Mouse (Mus musculus) cortical plate, adult 2 months (tissue): ENCODE results near the gene Bptf. TPM values are rescaled to one million over a fixed set of nuclear protein-coding genes. Genes with fewer than 3 reads are reported as not detected.
A peak's percentile ranks its signal among the peaks of the same experiment; 100 is the strongest.
"Not testable (repeated sequence)": the region's sequence is repeated elsewhere in the genome, so short reads cannot be mapped to it uniquely, and the experiment has no call there.

ENCODE experiments used
- H3K27ac ChIP-seq: fragments of 200-500 bp; 2 replicates; pipeline ENCODE4 v1.5.1; 2012; ENCODE audit warnings: low read length, control low read depth, inconsistent platforms; ENCODE audit not compliant: insufficient read depth
- H3K4me1 ChIP-seq: fragments of 200-500 bp; 2 replicates; pipeline ENCODE4 v1.6.1; 2011; ENCODE audit warnings: low read length; ENCODE audit not compliant: control insufficient read depth, insufficient read depth
- H3K4me3 ChIP-seq: fragments of 200-500 bp; 2 replicates; pipeline ENCODE4 v1.5.1; 2011; ENCODE audit warnings: mild to moderate bottlenecking, low read length, control low read depth; ENCODE audit not compliant: insufficient read depth
- CTCF ChIP-seq: fragments of 200-500 bp; IDR thresholded peaks from 2 replicates; pipeline ENCODE4 v1.5.1; 2011; ENCODE audit warnings: mild to moderate bottlenecking, control low read depth, low read length; ENCODE audit not compliant: insufficient read depth; ENCODE audit errors: extremely low read depth
- POLR2A ChIP-seq: fragments of 200-500 bp; IDR thresholded peaks from 2 replicates; pipeline ENCODE4 v1.6.1; 2011; ENCODE audit warnings: mild to moderate bottlenecking, low read length, control low read depth; ENCODE audit not compliant: insufficient read depth; ENCODE audit errors: extremely low read depth
- polyA plus RNA-seq: library from polyadenylated mRNA; depleted of rRNA; stranded (reverse); fragments of >200 nt; gene quantifications from 2 replicates; pipeline ENCODE4 v1.2.3, GENCODE M21; 2012

The Bptf gene
- polyA plus RNA-seq, 1 experiment, result 36.5 TPM

DNA sequence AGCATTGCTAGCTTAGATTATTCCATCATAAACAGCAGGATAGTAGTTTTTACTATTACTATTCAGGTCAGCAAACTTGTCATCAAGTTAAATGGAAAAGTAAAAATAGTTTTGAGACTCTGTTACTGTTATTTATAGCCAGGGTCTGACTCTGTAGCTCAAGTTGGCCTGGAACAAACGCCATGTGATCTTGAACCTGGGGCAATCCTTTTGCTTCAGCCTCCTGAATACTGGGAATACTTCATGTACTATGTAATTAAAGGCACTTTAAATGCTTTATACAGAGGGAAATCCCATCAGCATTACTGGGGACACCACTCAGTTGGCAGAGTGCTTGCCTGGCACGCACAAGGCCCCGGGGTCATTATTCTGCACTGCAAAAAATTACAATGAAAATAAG is 68.9 kb downstream of the Bptf start:
- TF ChIP-seq CTCF, result no peak
- no peak for TF ChIP-seq POLR2A
- no peak overlapping the region for H3K27ac ChIP-seq
- H3K4me3 ChIP-seq, result no peak overlapping the region
- peaks cover 9% of the 10 kb centered on the region for H3K4me1 ChIP-seq

DNA sequence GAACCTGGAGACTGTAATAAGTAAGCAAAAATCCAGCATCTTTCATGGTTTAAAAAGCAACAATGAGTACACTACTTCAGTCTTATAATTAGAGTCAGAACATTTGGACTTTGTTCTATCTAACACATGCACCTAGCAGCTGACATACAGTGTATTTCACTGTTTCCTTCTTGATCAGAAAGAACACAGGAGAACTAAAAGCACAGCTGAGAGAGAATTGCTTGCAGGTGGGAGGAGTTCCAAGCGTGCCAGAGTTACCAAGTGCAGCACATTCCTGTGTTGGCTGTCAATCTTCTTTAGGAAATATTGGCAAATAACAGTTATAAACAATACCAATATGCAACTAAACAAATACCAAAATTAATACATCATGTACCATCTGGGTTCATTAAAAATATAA is 71.0 kb downstream of the Bptf start:
- TF ChIP-seq POLR2A (no peak), CTCF (no peak)
- H3K27ac ChIP-seq, result no peak overlapping the region

GRCm38 (mm10) chr11:107059634-107060033 is 72.3 kb downstream of the Bptf start:
- not testable (repeated sequence) for H3K4me1 ChIP-seq, H3K4me3 ChIP-seq

More for the DNA sequence above, 71.0 kb downstream of the Bptf start:
- H3K4me3 ChIP-seq, result no peak overlapping the region
- H3K4me1 ChIP-seq, result peaks cover 8% of the 10 kb centered on the region

DNA sequence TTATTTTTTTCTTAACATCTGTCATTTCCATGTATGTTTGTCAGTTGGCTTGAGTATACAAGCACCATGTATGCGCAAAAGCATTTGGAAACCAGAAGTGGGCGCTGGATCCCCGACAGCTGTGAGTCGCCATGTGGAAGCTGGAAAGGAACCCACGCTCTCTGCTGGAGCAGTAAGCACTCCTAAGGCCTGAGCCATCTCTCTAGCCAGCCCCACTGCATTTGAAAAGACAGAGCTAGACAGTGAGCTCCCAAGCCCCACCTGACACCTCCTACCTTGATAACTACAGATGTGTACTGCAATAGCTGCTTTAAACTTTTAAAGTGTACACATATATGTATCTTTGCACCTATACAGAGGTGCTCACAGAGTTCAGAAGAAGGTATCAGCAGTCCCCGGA is 74.5 kb downstream of the Bptf start:
- H3K27ac ChIP-seq, result no peak overlapping the region
- no peak for TF ChIP-seq POLR2A
- TF ChIP-seq CTCF, result no peak
- no peaks in the 10 kb centered on the region for H3K4me1 ChIP-seq
- H3K4me3 ChIP-seq, result no peak overlapping the region

More at GRCm38 (mm10) chr11:107059634-107060033, 72.3 kb downstream of the Bptf start:
- H3K27ac ChIP-seq, result not testable (repeated sequence)

- no peak for TF ChIP-seq POLR2A
- no peak for TF ChIP-seq CTCF
- H3K27ac ChIP-seq, result no peak overlapping the region
These were observed 77.1 kb downstream of the Bptf start for GRCm38 (mm10) chr11:107054870-107055269.

GRCm38 (mm10) chr11:107046766-107047620 is 84.9 kb downstream of the Bptf start:
- Histone ChIP-seq H3K27ac (0 out of 2 replicates have a peak overlapping the region, but pooled peaks have one; percentile 42), H3K4me1 (peaks cover 2% of the 10 kb centered on the region; the same call in 1 of the 2 replicates), H3K4me3 (no peak overlapping the region)
- TF ChIP-seq POLR2A (no peak), CTCF (no peak)

More at GRCm38 (mm10) chr11:107054870-107055269, 77.1 kb downstream of the Bptf start:
- H3K4me1 ChIP-seq, result no peaks in the 10 kb centered on the region
- no peak overlapping the region for H3K4me3 ChIP-seq

DNA sequence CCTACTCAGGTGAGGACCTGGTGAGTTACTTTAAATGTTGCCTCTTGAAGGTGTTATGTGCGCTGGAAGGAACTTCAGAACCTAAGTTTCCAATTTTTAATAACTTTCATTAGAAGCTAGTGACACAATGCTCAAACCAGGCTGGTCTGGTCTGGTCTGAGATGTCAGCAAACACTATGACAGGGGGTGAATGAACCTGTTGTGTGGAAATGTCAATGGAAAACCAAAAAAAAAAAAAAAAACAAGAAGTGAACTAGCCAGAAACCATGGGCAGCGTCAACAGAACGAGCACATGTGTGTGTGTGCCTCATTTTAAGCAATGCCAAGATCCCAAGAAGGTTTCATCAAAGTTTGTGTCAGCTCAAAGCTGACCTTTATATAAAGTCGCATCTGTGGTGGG is 86.4 kb downstream of the Bptf start:
- no peak overlapping the region for H3K27ac ChIP-seq
- peaks cover 2% of the 10 kb centered on the region; the same call in 1 of the 2 replicates for H3K4me1 ChIP-seq
- TF ChIP-seq POLR2A, result no peak
- TF ChIP-seq CTCF, result no peak
- H3K4me3 ChIP-seq, result no peak overlapping the region

DNA sequence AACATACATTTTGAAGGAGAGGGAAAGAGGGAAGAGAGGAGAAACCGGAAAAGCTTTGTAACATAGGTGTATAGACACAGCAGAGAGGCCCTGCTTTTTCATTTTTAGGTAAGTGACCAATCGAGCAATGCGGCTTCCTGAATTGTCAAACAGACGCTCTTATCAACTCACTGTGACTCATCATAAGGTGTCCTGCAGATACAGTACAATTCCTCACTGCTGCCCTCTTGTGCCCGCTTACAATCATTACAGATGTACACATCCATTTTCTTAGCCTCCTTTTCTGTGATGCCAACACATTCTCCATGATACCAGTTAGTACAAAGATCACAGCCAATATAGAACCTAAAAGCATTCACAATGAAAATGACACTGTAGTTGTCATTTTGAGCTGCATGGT is 87.6 kb downstream of the Bptf start:
- H3K27ac ChIP-seq, result no peak overlapping the region
- no peak overlapping the region for H3K4me3 ChIP-seq
- peak; percentile 58 for TF ChIP-seq CTCF
- no peak for TF ChIP-seq POLR2A
- H3K4me1 ChIP-seq, result peaks cover 2% of the 10 kb centered on the region; the same call in 1 of the 2 replicates

- Histone ChIP-seq H3K4me3 (no peak overlapping the region), H3K4me1 (peaks cover 2% of the 10 kb centered on the region; the same call in 1 of the 2 replicates), H3K27ac (no peak overlapping the region)
- TF ChIP-seq POLR2A, result no peak
- TF ChIP-seq CTCF, result no peak
These were observed 88.6 kb downstream of the Bptf start for GRCm38 (mm10) chr11:107043361-107043760.

DNA sequence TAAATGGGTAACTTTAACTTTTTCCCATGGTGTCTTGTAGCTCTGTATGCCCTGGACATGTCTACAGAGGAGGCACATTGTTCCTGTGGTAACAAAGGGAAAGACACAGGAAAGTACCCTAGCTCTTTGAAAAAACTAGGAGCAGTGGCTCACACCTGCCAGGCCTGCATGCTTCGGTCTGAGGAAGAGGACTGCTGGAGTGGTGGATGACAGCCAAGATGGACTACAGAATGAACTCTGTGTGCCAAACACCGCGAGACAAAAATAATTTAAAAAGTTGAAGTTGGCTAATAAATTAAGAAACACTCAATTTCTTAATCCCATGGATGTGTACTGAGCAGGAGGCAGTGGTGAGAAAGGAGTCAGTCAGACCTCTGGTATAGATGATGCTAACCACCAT is 90.5 kb downstream of the Bptf start:
- Histone ChIP-seq H3K27ac (no peak overlapping the region), H3K4me1 (peaks cover 2% of the 10 kb centered on the region; the same call in 1 of the 2 replicates), H3K4me3 (no peak overlapping the region)
- TF ChIP-seq POLR2A, result no peak
- TF ChIP-seq CTCF, result no peak

- no peak for TF ChIP-seq POLR2A
- no peak for TF ChIP-seq CTCF
- Histone ChIP-seq H3K27ac (no peak overlapping the region), H3K4me1 (no peaks in the 10 kb centered on the region; the same call in 1 of the 2 replicates), H3K4me3 (no peak overlapping the region)
These were observed 92.5 kb downstream of the Bptf start for GRCm38 (mm10) chr11:107039417-107039816.
